Mouse (Mus musculus) CH12.LX (cell line): ENCODE results near the gene 4933424G06Rik. TPM values are rescaled to one million over a fixed set of nuclear protein-coding genes. Genes with fewer than 3 reads are reported as not detected.

Source experiments
- DNase-seq: peaks from one replicate; pipeline ENCODE4 v3.0.0-alpha.2; 2013; ENCODE audit errors: extremely low read depth
- H3K27ac ChIP-seq: 2 replicates; pipeline ENCODE4 v1.5.1; 2012; ENCODE audit warnings: low read depth, mild to moderate bottlenecking, control low read depth, moderate library complexity; ENCODE audit not compliant: insufficient read depth
- H3K27me3 ChIP-seq: replicated peaks from 2 replicates; pipeline ENCODE3; 2012; ENCODE audit warnings: inconsistent platforms
- H3K36me3 ChIP-seq, 2 experiments: replicated peaks in 1 of 2; 2 replicates each; pipeline versions ENCODE3 to v1.6.1; 2012; ENCODE audit warnings: inconsistent platforms in 1 of 2, low read length in 1 of 2, mild to moderate bottlenecking in 1 of 2, mixed read lengths in 1 of 2, moderate library complexity in 1 of 2; ENCODE audit not compliant: control insufficient read depth in 1 of 2, insufficient read depth in 1 of 2
- H3K4me1 ChIP-seq, 2 experiments: 2 replicates each; pipeline ENCODE4 v1.6.1; 2012; ENCODE audit warnings: inconsistent platforms in 1 of 2, moderate library complexity in 1 of 2; ENCODE audit not compliant: insufficient read depth in 2 of 2, control insufficient read depth in 1 of 2
- H3K4me2 ChIP-seq: 2 replicates; pipeline ENCODE4 v1.6.1; 2012; ENCODE audit warnings: low read depth, mild to moderate bottlenecking, control low read depth; ENCODE audit not compliant: poor library complexity, insufficient read depth, severe bottlenecking
- H3K4me3 ChIP-seq, 3 experiments: fragments of 150-350 bp in 1 of 3; sonication (generic) in 1 of 3; replicated peaks in 1 of 3; 2 replicates each; pipeline versions ENCODE3 to v1.5.1; 2011 to 2012; ENCODE audit warnings: low read depth in 2 of 3, low read length in 2 of 3, mild to moderate bottlenecking in 2 of 3, moderate library complexity in 2 of 3, control low read depth in 1 of 3, improper control_type of control experiment in 1 of 3, inconsistent platforms in 1 of 3, mixed read lengths in 1 of 3; ENCODE audit not compliant: poor library complexity in 1 of 3
- H3K79me2 ChIP-seq: replicated peaks from 2 replicates; pipeline ENCODE4 v1.6.1; 2012; ENCODE audit warnings: mild to moderate bottlenecking, moderate library complexity; ENCODE audit not compliant: control insufficient read depth, poor library complexity, insufficient read depth, severe bottlenecking; ENCODE audit errors: extremely low read depth
- H3K9ac ChIP-seq: 2 replicates; pipeline ENCODE4 v1.6.1; 2012; ENCODE audit warnings: low read depth, mild to moderate bottlenecking, control low read depth, moderate library complexity; ENCODE audit not compliant: insufficient read depth
- H3K9me3 ChIP-seq: replicated peaks from 2 replicates; pipeline ENCODE3; 2012; ENCODE audit warnings: low read length, inconsistent platforms, mixed read lengths
- BHLHE40 ChIP-seq: IDR thresholded peaks from 2 replicates; pipeline ENCODE4 v1.6.1; 2011; ENCODE audit warnings: mild to moderate bottlenecking, low read depth, low read length, improper control_type of control experiment
- CHD1 ChIP-seq: IDR thresholded peaks from 2 replicates; pipeline ENCODE4 v1.6.1; 2012; ENCODE audit warnings: low read depth, low read length, improper control_type of control experiment, inconsistent platforms
- CHD2 ChIP-seq: IDR thresholded peaks from 2 replicates; pipeline ENCODE4 v1.6.1; 2011; ENCODE audit warnings: low read length, improper control_type of control experiment
- CTCF ChIP-seq, 2 experiments: IDR thresholded peaks in 1 of 2; conservative IDR thresholded peaks in 1 of 2; 2 replicates each; pipeline ENCODE4 v1.5.1; 2011 to 2012; ENCODE audit warnings: low read depth in 2 of 2, low read length in 2 of 2, improper control_type of control experiment in 1 of 2, inconsistent platforms in 1 of 2, mild to moderate bottlenecking in 1 of 2, moderate library complexity in 1 of 2
- E2F4 ChIP-seq: IDR thresholded peaks from 2 replicates; pipeline ENCODE4 v1.6.1; 2011; ENCODE audit warnings: low read depth, low read length, improper control_type of control experiment; ENCODE audit not compliant: insufficient replicate concordance
- EP300 ChIP-seq: IDR thresholded peaks from 2 replicates; pipeline ENCODE4 v1.6.1; 2011; ENCODE audit warnings: low read length, improper control_type of control experiment
- ETS1 ChIP-seq: conservative IDR thresholded peaks from 2 replicates; pipeline ENCODE4 v1.6.1; 2012; ENCODE audit warnings: low read depth, mild to moderate bottlenecking, inconsistent platforms, low read length, improper control_type of control experiment, moderate library complexity
- GABPA ChIP-seq: IDR thresholded peaks from 2 replicates; pipeline ENCODE4 v1.6.1; 2012; ENCODE audit warnings: low read depth, low read length, improper control_type of control experiment, inconsistent platforms; ENCODE audit not compliant: insufficient replicate concordance
- HCFC1 ChIP-seq: IDR thresholded peaks from 2 replicates; pipeline ENCODE4 v1.6.1; 2012; ENCODE audit warnings: low read depth, mild to moderate bottlenecking, inconsistent platforms, low read length, improper control_type of control experiment
- IRF4 ChIP-seq: IDR thresholded peaks from 2 replicates; pipeline ENCODE4 v1.6.1; 2014; ENCODE audit warnings: low read depth, mild to moderate bottlenecking, inconsistent platforms, low read length, improper control_type of control experiment
- JUN ChIP-seq: IDR thresholded peaks from 2 replicates; pipeline ENCODE4 v1.6.1; 2011; ENCODE audit warnings: low read depth, mild to moderate bottlenecking, low read length, improper control_type of control experiment, moderate library complexity; ENCODE audit not compliant: insufficient read depth
- JUND ChIP-seq: conservative IDR thresholded peaks from 2 replicates; pipeline ENCODE4 v1.6.1; 2011; ENCODE audit warnings: low read depth, low read length, improper control_type of control experiment
- MAX ChIP-seq: IDR thresholded peaks from 2 replicates; pipeline ENCODE4 v1.6.1; 2011; ENCODE audit warnings: low read length, improper control_type of control experiment
- MAZ ChIP-seq: IDR thresholded peaks from 2 replicates; pipeline ENCODE4 v1.6.1; 2012; ENCODE audit warnings: low read depth, mild to moderate bottlenecking, inconsistent platforms, low read length, improper control_type of control experiment, moderate library complexity
- MXI1 ChIP-seq: IDR thresholded peaks from 2 replicates; pipeline ENCODE4 v1.6.1; 2011; ENCODE audit warnings: mild to moderate bottlenecking, low read depth, low read length, improper control_type of control experiment
- NELFE ChIP-seq: IDR thresholded peaks from 2 replicates; pipeline ENCODE4 v1.6.1; 2011; ENCODE audit warnings: low read depth, low read length, improper control_type of control experiment
- NRF1 ChIP-seq: IDR thresholded peaks from 2 replicates; pipeline ENCODE4 v1.6.1; 2014; ENCODE audit warnings: low read depth, mild to moderate bottlenecking, inconsistent platforms, low read length, improper control_type of control experiment, moderate library complexity
- PAX5 ChIP-seq: IDR thresholded peaks from 2 replicates; pipeline ENCODE4 v1.6.1; 2012; ENCODE audit warnings: low read length, inconsistent platforms, mixed read lengths
- POLR2AphosphoS2 ChIP-seq: IDR thresholded peaks from 2 replicates; pipeline ENCODE4 v1.6.1; 2011; ENCODE audit warnings: low read depth, low read length, improper control_type of control experiment
- RAD21 ChIP-seq: IDR thresholded peaks from 2 replicates; pipeline ENCODE4 v1.6.1; 2011; ENCODE audit warnings: low read depth, mild to moderate bottlenecking, low read length, improper control_type of control experiment, moderate library complexity
- RCOR1 ChIP-seq: conservative IDR thresholded peaks from 2 replicates; pipeline ENCODE4 v1.6.1; 2012; ENCODE audit warnings: low read depth, mild to moderate bottlenecking, inconsistent platforms, low read length, improper control_type of control experiment
- SIN3A ChIP-seq: IDR thresholded peaks from 2 replicates; pipeline ENCODE4 v1.6.1; 2012; ENCODE audit warnings: low read length, improper control_type of control experiment, inconsistent platforms
- SMC3 ChIP-seq: IDR thresholded peaks from 2 replicates; pipeline ENCODE4 v1.6.1; 2011; ENCODE audit warnings: low read depth, low read length, improper control_type of control experiment
- TBP ChIP-seq: conservative IDR thresholded peaks from 2 replicates; pipeline ENCODE4 v1.6.1; 2011; ENCODE audit warnings: low read depth, low read length, improper control_type of control experiment
- TCF12 ChIP-seq: IDR thresholded peaks from 2 replicates; pipeline ENCODE4 v1.6.1; 2014; ENCODE audit warnings: low read depth, mild to moderate bottlenecking, inconsistent platforms, low read length, improper control_type of control experiment
- UBTF ChIP-seq: IDR thresholded peaks from 2 replicates; pipeline ENCODE4 v1.6.1; 2012; ENCODE audit warnings: low read depth, mild to moderate bottlenecking, inconsistent platforms, low read length, improper control_type of control experiment, moderate library complexity
- USF1 ChIP-seq: IDR thresholded peaks from 2 replicates; pipeline ENCODE4 v1.6.1; 2014; ENCODE audit warnings: low read depth, mild to moderate bottlenecking, inconsistent platforms, low read length, improper control_type of control experiment
- ZC3H11A ChIP-seq: IDR thresholded peaks from 2 replicates; pipeline ENCODE4 v1.6.1; 2012; ENCODE audit warnings: low read depth, mild to moderate bottlenecking, inconsistent platforms, low read length, improper control_type of control experiment
- ZKSCAN1 ChIP-seq: IDR thresholded peaks from 2 replicates; pipeline ENCODE4 v1.6.1; 2012; ENCODE audit warnings: low read depth, inconsistent platforms, low read length, improper control_type of control experiment, borderline replicate concordance
- dilution Hi-C: fragments of 300-500 bp; cut with MboI; formaldehyde crosslinking; loops from 2 replicates; pipeline ENCODE4 v1.14.3; 2020; ENCODE audit warnings: low sequenced_read_pairs; ENCODE audit not compliant: extremely low pct_unique_long_range_greater_than_20kb, extremely low pct_ligation_motif_present
- in situ Hi-C: fragments of 300-500 bp; cut with MboI; formaldehyde crosslinking; loops from 3 replicates; pipeline ENCODE4 v1.14.3; 2019; ENCODE audit warnings: low sequenced_read_pairs, low pct_ligation_motif_present, low pct_unique_long_range_greater_than_20kb, mixed read lengths
- polyA plus RNA-seq: library from polyadenylated mRNA; unstranded; fragments of >175 nt; gene quantifications from 2 replicates; pipeline ENCODE4 v1.2.1, GENCODE M21; 2012; ENCODE audit warnings: low read depth; ENCODE audit not compliant: insufficient read length
- total RNA-seq, 2 experiments: library from RNA; depleted of rRNA; stranded (reverse); fragments of 300-350 nt in 1 of 2; fragments of >200 nt in 1 of 2; gene quantifications; 2 replicates each; pipeline ENCODE4 v1.2.3; 2012 to 2014

The 4933424G06Rik gene
- total and polyA plus RNA-seq, 3 experiments: not detected

GRCm38 (mm10) chr1:36769951-36770350, 60.0 kb downstream of the 4933424G06Rik start:
- Histone ChIP-seq H3K4me1 (peaks cover 9 to 36% of the 10 kb centered on the region in 2 experiments; a peak in 2 of 4 replicates), H3K9me3 (peaks cover 2% of the 10 kb centered on the region), H3K4me3 (no peak overlapping the region), H3K27me3 (no peaks in the 10 kb centered on the region), H3K36me3 (no peaks in the 10 kb centered on the region), H3K9ac (no peak overlapping the region), H3K4me2 (no peak overlapping the region), H3K27ac (no peak overlapping the region), H3K79me2 (no peaks in the 10 kb centered on the region)
- TF ChIP-seq USF1 (no peak), CHD1 (no peak), MAX (no peak), POLR2AphosphoS2 (no peak), SIN3A (no peak), ZKSCAN1 (no peak), E2F4 (no peak), RCOR1 (no peak), ETS1 (no peak), NRF1 (no peak), BHLHE40 (no peak), RAD21 (no peak), GABPA (no peak), NELFE (no peak), UBTF (no peak), MXI1 (no peak), PAX5 (no peak)
- dilution Hi-C loops: no loop called here
- DNase-seq: no peak
- in situ Hi-C loops: no loop called here

GRCm38 (mm10) chr1:36770998-36771397, 61.0 kb downstream of the 4933424G06Rik start:
- TF ChIP-seq MAX: no peak
- no peak for TF ChIP-seq EP300
- no peak for TF ChIP-seq JUN
- TF ChIP-seq CTCF (conservative IDR thresholded peaks at IDR 0.05 in 1 of 2, IDR thresholded peaks at IDR 0.05 in 1 of 2; ENCODE audit: low read depth in 2 of 2, low read length in 2 of 2): no peak
- no peak for TF ChIP-seq NRF1
- TF ChIP-seq SIN3A: no peak
- TF ChIP-seq TBP: no peak
- TF ChIP-seq IRF4: no peak
- no peak for TF ChIP-seq HCFC1
- TF ChIP-seq RAD21: no peak
- TF ChIP-seq CHD2: no peak
- TF ChIP-seq MAZ: no peak
- TF ChIP-seq SMC3: no peak
- TF ChIP-seq TCF12: no peak
- TF ChIP-seq ZC3H11A: no peak
- no peak for TF ChIP-seq JUND
- no peak for DNase-seq
- H3K4me3 ChIP-seq: no peak overlapping the region
- H3K9me3 ChIP-seq: peaks cover 2% of the 10 kb centered on the region
- no peaks in the 10 kb centered on the region for H3K27me3 ChIP-seq
- H3K9ac ChIP-seq: no peak overlapping the region
- no peaks in the 10 kb centered on the region for H3K36me3 ChIP-seq
- in situ Hi-C loops (no loop called here), dilution Hi-C loops (no loop called here)
- H3K79me2 ChIP-seq: no peaks in the 10 kb centered on the region
- no peak overlapping the region for H3K27ac ChIP-seq
- peaks cover 8 to 31% of the 10 kb centered on the region in 2 experiments; a peak in 2 of 4 replicates for H3K4me1 ChIP-seq
- H3K4me2 ChIP-seq: no peak overlapping the region
